Mouse (Mus musculus) testis, adult 2 months (tissue): Measurements from ENCODE around the gene Srarp. TPM values are rescaled to one million over a fixed set of nuclear protein-coding genes. Genes with fewer than 3 reads are reported as not detected.

Experiments used
- H3K27ac ChIP-seq: fragments of 200-500 bp; 2 replicates; pipeline ENCODE4 v1.5.1; 2012; ENCODE audit warnings: low read depth, low read length; ENCODE audit not compliant: control insufficient read depth, insufficient read depth
- H3K27me3 ChIP-seq: fragments of 200-500 bp; 2 replicates; pipeline ENCODE4 v1.6.1; 2012; ENCODE audit warnings: mild to moderate bottlenecking, low read length, moderate library complexity; ENCODE audit not compliant: control insufficient read depth, insufficient read depth
- H3K36me3 ChIP-seq: fragments of 200-500 bp; 2 replicates; pipeline ENCODE4 v1.6.1; 2012; ENCODE audit warnings: mild to moderate bottlenecking, low read length; ENCODE audit not compliant: control insufficient read depth, insufficient read depth
- H3K4me1 ChIP-seq: fragments of 200-500 bp; 2 replicates; pipeline ENCODE4 v1.6.1; 2012; ENCODE audit warnings: low read length; ENCODE audit not compliant: control insufficient read depth, insufficient read depth
- H3K4me3 ChIP-seq: fragments of 200-500 bp; 2 replicates; pipeline ENCODE4 v1.5.1; 2012; ENCODE audit warnings: low read depth, mild to moderate bottlenecking, low read length, moderate library complexity, mixed read lengths; ENCODE audit not compliant: control insufficient read depth
- CTCF ChIP-seq: fragments of 200-500 bp; IDR thresholded peaks from 2 replicates; pipeline ENCODE4 v1.5.1; 2012; ENCODE audit warnings: low read depth, mild to moderate bottlenecking, inconsistent platforms, low read length, moderate library complexity; ENCODE audit not compliant: control insufficient read depth, insufficient read depth, insufficient replicate concordance
- POLR2A ChIP-seq: fragments of 200-500 bp; IDR thresholded peaks from 2 replicates; pipeline ENCODE4 v1.6.1; 2012; ENCODE audit warnings: low read depth, mild to moderate bottlenecking, inconsistent platforms, low read length, moderate library complexity; ENCODE audit not compliant: control insufficient read depth
- polyA plus RNA-seq: library from polyadenylated mRNA; depleted of rRNA; stranded (reverse); fragments of >200 nt; gene quantifications from 2 replicates; pipeline ENCODE4 v1.2.3, GENCODE M21; 2012

Gene Srarp
- polyA plus RNA-seq, 1 experiment, result 0.67 TPM

DNA sequence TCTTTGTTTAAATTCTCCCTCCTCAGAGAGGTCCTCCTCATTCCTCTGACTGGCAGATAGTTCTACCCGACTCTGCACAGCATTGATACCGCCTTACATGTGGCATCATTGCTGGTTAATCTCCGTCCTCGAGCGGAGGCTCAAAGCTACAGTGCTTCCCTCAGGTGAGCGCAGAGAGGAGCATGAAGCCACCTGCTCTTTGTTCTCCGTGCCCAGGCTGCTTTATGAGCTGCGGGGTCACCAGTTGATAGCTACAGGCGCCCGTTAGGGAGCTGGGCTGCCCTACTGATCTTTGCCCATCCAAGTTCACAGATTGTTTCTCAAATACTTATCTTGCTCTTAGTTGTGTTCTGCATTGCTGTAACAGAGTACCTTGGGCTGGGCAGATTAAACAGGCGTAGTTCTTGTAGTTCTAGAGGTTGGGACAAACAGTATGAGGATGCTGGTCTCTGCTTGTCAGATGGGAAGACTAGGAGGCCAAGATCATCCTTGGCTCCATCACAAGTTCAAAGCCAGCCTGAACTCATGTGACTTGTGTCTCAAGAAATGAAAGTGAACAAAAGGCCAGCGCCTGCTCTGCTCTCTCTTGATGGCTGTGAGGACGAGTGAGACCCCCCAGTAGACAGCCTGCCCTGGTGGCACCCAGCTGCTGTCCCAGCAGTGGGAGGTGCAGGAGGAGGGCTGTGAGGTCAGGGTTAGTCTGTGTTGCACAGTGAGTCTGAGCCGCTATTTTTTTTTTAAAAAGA, 20.5 kb upstream of the Srarp start:
- H3K27ac ChIP-seq, result no peak overlapping the region
- H3K4me3 ChIP-seq, result no peak overlapping the region
- TF ChIP-seq CTCF (no peak), POLR2A (no peak)
- no peaks in the 10 kb centered on the region for H3K27me3 ChIP-seq
- no peaks in the 10 kb centered on the region for H3K36me3 ChIP-seq
- no peaks in the 10 kb centered on the region for H3K4me1 ChIP-seq

- no peaks in the 10 kb centered on the region for H3K4me1 ChIP-seq
- no peak for TF ChIP-seq CTCF
- no peak for TF ChIP-seq POLR2A
- no peaks in the 10 kb centered on the region for H3K36me3 ChIP-seq
- no peaks in the 10 kb centered on the region for H3K27me3 ChIP-seq
- no peak overlapping the region for H3K4me3 ChIP-seq
- H3K27ac ChIP-seq, result no peak overlapping the region
Measured at GRCm38 (mm10) chr4:141455526-141455925, 19.6 kb upstream of the Srarp start.

DNA sequence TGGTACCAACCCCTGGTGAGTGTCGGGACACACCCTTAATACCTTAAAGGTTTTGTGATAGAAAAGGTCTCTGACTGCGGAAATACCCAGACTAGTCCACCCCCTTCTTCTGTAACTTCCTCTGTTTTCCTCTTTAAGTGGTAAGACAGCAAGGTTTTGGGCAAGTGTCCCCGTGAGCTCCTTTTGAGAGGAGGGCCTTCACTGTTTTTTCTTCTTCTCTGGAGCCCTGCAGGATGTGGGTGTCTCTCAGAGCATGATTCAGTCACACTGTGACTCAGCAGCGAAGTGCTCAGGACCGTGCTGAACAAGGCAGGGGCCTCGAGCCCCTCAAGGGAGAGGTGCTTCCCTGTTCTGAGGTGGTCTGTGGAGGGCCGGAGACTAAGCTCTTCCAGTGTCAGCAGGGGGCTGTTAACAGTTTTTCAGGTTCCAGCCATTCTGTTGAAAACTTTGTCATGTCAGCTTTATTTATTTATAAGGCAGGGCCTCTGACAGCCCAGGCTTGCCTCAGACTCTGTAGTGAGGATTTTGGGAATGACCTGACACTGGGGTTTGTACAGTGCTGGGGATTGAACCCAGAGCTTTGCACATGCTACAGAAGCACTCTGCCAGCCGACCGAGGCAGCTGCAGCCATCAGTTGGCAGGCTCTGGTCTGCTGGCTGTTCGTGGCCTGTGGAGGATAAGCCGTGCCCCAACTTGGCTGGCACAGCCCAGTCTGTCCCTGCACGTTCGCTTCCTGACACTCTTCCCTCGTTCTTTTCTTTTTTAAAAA, 18.9 kb upstream of the Srarp start:
- H3K4me1 ChIP-seq, result no peaks in the 10 kb centered on the region
- H3K27ac ChIP-seq, result no peak overlapping the region
- H3K36me3 ChIP-seq, result no peaks in the 10 kb centered on the region
- no peaks in the 10 kb centered on the region for H3K27me3 ChIP-seq
- H3K4me3 ChIP-seq, result no peak overlapping the region
- TF ChIP-seq POLR2A, result no peak
- no peak for TF ChIP-seq CTCF

DNA sequence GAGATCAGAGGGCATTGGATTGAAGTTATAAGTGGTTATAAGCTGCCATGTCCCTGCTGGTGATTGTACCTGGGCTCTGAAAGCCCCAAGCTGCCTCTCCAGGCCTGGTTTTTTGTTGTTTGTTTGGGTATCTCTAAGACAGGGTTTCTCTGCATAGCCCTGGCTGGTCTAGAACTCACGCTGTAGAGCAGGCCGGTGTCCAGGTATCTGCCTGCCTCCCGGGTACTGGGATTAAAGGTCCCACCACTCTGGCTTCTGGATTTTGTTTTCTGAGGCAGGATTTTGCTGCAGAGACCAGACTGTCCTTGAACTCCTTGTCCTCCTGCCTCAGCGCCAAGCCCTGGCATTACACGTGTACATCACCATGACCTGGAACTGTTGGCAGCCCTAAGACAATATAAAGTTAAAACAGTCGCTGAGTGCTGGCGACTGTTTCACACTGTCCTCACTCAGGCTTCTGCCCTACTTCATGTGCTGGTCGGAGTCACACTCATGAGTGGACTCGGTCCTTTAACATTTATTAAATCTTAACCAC, 16.1 kb upstream of the Srarp start:
- no peaks in the 10 kb centered on the region for H3K36me3 ChIP-seq

GRCm38 (mm10) chr4:141451251-141451650, 15.3 kb upstream of the Srarp start:
- TF ChIP-seq CTCF (no peak), POLR2A (no peak)
- Histone ChIP-seq H3K36me3 (no peaks in the 10 kb centered on the region), H3K4me1 (no peaks in the 10 kb centered on the region), H3K4me3 (no peak overlapping the region), H3K27me3 (no peaks in the 10 kb centered on the region), H3K27ac (no peak overlapping the region)

More for the DNA sequence above, 16.1 kb upstream of the Srarp start:
- no peak overlapping the region for H3K27ac ChIP-seq
- TF ChIP-seq CTCF (no peak), POLR2A (no peak)
- H3K27me3 ChIP-seq, result no peaks in the 10 kb centered on the region
- no peak overlapping the region for H3K4me3 ChIP-seq
- H3K4me1 ChIP-seq, result no peaks in the 10 kb centered on the region

DNA sequence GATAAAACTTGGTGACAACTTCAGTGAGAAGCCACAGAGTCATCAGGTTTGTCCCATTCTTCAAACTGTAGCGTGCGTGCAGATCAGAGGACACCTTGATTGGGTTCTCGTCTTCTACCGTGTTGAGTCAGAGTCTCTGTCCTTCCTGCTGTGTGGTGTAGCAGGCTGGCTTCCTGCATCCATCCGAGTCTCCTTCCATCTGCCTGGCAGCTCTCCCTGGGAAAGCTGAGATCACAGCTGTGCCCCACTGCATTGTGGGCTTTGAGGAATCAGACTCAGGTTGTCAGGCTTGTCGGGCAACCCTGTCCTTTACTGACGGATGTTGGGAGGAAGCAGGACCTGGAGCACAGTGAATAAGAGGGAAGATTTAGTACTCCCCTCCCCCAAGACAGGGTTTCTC, 10.3 kb upstream of the Srarp start:
- no peak for TF ChIP-seq POLR2A
- TF ChIP-seq CTCF, result no peak
- Histone ChIP-seq H3K36me3 (no peaks in the 10 kb centered on the region), H3K27ac (no peak overlapping the region), H3K27me3 (no peaks in the 10 kb centered on the region), H3K4me1 (peaks cover 8% of the 10 kb centered on the region), H3K4me3 (no peak overlapping the region)

DNA sequence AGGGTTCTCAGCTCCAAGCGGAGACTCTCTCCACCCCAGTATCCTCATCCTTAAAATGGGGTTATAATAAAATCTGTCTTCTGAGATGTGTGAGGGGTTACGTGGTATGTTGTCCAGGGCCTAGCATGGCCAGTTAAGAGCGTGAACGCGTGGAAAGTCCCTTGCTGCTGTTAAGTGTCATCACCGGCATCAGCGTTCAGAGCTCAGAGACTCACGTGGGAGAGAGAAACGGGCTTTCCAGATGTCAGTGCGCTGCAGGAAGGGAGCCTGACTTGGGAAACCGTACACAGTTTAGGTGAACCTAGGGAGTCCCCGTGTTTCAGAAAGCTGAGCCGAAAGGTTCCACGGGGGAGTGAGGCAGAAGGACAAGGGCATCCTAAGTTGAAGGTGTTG, 9.4 kb upstream of the Srarp start:
- peak overlapping the region; percentile 96 for H3K4me3 ChIP-seq
- no peaks in the 10 kb centered on the region for H3K27me3 ChIP-seq
- peaks cover 8% of the 10 kb centered on the region for H3K4me1 ChIP-seq
- no peaks in the 10 kb centered on the region for H3K36me3 ChIP-seq
- no peak overlapping the region for H3K27ac ChIP-seq
- TF ChIP-seq POLR2A (no peak), CTCF (no peak)
